Mouse (Mus musculus) ES-Bruce4 (cell line): ENCODE measurements around the gene Car8.

Experiments used
- CTCF ChIP-seq: IDR thresholded peaks from one replicate; pipeline ENCODE4 v1.8.1; 2011; ENCODE audit warnings: low read depth, low read length
- EP300 ChIP-seq: IDR thresholded peaks from 2 replicates; pipeline ENCODE4 v1.6.1; 2011; ENCODE audit warnings: low read depth, low read length; ENCODE audit not compliant: insufficient read depth
- POLR2A ChIP-seq: IDR thresholded peaks from one replicate; pipeline ENCODE4 v1.8.1; 2011; ENCODE audit warnings: low read length; ENCODE audit not compliant: insufficient read depth

- TF ChIP-seq EP300 (no peak), CTCF (no peak), POLR2A (no peak)
These were observed 137.4 kb downstream of the Car8 start for GRCm38 (mm10) chr4:8101466-8101865.
